Mouse (Mus musculus): ENCODE measurements at regions not wholly inside any gene's neighbourhood (a gene's known extent, or its start where the extent isn't known, plus 50 kb on each side); places are given as distances from the start of the nearest gene placed in this dataset.

DNA sequence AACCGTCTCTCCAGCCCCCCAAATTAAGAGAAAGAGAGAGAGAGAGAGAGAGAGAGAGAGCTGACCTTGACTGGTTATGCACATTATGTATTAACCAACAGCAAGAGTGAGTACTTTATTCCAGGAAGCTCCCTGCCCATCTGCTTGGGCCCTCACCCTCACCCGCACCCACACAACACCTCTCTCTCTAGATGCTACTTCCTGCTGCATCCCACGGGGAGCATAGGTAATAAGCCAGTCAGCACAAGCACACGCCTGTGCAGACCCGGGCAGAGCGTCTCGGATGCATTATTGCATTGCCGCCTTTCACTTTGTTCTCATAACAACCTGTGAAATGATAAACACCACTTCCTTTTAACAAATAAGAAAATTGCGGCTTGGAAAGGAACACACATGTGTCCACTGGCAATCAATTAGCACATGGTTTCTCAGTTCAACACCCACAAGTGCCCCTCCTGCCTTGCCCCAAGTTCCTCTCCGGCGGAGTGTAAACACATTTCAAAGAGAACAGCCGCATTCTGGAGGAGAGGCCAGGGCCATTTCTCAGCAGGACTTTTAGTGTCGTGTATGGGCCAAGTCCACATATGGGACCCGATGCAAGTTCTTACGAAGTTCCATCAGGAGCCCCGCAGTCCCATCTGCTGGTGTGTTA, 211.7 kb downstream of the Setd4 start:
- DNase-seq (ENCODE audit: extremely low read depth, low read depth), result no peak

DNA sequence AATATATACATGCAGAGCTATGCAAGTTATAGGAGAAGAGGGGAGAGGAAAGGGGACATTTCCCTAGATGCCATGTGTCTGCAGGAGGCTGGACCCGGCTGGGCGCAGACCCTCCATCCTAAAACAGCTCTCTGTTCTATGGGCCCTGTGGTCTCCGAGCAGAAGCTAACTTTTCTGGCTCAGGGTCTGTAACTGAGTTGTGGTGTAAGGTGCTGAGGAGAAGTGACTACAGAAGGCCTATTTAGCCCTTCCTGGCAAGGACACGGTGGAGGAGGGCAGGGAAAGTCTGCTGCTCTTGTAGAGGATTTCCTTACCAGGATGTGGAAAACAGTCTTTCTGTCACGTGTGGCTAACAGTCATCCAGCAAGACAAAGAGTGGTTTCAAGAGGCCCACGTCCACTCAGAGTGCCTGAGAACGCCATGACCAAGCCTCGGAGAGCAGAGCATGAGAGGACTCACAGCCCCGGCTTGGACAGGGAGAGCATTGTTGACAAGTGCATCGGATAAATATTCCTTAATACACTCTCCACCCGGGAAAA, 216.2 kb downstream of the Setd4 start:
- DNase-seq (ENCODE audit: extremely low read depth, low read depth), result no peak

DNA sequence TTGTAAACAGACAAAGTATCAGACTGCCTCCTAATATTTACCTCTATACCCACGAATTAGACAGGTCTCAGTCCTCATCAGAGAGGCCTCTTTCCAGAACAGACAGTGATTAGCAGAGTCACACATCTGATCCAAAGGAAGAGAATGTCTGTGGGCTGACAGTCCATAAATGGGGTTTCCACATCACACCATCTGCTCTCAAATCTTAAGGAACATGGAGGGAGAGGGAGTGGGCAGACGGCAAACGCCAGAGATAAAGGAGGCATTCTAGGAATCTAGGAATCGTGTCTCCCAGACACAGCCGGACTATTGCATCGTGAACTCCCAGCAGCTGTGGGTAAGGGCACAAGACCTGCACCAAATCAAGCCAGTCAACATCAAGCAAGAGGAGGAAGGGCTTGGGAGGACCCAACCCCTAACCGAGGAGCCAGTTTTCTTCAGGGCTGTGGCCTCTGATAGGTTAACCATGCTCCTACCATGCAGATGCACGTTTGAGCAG, 219.8 kb downstream of the Setd4 start:
- DNase-seq (ENCODE audit: extremely low read depth, low read depth), result no peak

DNA sequence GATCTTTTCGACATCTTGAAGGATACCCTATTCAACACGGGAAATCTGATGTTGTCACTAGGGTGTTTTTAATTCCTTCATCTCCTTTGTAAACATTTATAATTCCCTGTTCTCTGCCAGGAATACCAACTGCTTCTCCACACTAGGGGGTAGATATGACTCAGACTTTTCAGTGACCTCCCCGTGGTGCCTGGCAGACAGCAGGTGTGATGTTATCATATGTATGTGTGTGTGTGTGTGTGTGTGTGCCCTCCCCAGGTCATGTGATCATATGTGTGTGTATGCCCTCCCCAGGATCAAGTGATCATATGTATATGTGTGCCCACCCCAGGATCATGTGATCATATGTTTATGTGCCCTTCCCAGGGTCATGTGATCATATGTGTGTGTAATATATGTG, 220.9 kb downstream of the Setd4 start:
- no peak for DNase-seq (ENCODE audit: extremely low read depth, low read depth)

DNA sequence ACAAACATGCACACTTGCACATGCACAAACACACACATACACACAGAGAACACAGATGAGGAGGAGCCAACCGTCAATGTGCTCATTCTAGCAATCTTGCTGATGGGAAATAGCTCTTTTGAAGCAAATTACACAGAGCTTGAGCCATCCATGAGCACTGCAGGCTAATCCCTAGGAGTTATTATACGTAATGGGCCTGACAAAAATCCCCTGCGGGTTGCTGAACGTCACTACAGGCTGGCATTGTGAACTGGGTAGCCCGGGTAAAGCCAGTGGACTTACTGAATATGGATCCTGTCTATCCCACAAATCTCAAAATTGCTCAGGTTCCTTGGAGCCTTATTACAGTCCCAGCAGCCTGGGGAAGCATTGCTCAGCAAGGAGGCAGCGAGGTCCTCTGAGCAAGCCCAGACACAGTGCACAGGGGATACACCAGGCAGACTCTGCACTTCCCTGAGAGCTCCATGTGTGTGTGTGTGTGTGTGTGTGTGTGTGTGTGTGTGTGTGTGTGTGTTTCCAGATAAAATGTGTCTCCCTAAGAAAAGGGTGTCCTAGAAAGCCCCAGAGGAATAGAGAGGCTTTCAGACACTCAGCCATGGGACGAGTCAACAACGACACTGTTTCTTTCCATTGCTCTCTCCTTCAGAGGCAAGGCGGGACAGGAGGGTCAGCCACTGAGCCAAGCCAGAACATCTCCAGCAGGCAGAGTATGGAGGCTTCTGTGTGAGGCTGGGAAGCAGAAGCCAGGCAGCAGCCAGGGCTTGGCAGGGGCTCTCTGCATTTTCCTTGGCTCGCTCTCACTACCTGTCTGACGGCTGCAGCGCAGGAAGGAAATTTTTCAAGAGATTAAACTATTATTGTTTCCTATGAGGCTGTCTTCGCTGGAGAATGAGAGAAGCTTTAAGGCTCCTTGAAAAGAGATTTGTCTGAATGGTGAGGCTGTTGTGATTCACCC, 222.9 kb downstream of the Setd4 start:
- DNase-seq (ENCODE audit: extremely low read depth, low read depth), result no peak

DNA sequence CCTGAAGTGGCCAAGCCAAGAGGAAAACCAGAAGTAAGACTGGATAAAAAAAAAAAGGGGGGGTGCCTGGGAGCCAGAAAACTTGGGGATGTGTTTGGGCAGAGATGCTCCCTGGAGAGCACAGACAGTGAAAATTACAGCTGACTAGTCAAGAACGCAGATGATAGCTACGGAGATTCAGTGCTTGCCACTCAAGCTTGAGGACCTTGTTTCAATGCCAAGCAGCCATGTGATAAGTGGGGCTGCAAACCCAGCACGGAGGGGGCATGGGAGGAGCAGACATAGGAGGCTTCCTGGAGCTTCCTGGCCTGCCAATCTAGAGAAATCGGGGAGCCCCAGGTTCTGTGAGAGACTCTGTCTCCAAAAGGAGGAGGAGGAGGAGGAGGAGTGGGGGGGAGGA, 223.7 kb downstream of the Setd4 start:
- DNase-seq (ENCODE audit: extremely low read depth, low read depth), result no peak

DNA sequence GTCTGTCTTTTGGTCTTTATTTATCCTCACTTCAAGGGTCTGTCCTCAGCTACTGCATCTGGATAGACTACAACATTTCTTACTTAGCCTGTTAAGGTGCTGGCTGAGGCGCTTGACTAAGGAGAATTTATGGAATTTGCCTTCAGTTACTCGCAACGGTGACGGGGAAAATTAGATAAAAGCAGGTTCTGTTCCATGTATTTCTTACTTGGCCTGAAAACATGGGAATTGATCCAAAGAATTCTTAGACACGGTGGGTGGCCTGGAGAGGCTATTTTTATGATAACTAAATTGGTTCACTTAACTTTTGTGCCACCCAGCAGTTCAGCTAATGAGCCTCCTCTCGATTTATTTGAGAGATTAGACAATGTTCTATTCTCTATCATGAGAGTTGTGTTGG, 224.3 kb downstream of the Setd4 start:
- no peak for DNase-seq (ENCODE audit: extremely low read depth, low read depth)

DNA sequence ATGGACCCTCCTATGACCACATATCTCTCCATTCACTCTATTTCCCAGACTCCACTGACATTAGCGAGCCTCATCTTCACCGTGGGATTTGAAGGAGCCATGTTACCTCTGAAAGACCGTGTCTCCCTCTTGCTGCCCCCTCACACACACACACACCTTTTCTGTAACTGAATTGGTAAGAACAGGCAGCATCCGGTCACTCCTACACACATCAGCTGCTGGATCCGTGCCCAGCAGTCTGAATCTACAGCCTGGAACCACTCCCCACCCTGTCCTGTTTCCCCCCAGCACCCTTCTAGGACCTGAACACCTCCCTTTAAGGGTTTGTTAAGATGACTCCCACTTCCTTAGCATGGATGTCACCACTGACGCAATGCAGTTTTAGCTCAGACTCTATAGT, 229.2 kb downstream of the Setd4 start:
- DNase-seq (ENCODE audit: extremely low read depth, low read depth), result no peak

DNA sequence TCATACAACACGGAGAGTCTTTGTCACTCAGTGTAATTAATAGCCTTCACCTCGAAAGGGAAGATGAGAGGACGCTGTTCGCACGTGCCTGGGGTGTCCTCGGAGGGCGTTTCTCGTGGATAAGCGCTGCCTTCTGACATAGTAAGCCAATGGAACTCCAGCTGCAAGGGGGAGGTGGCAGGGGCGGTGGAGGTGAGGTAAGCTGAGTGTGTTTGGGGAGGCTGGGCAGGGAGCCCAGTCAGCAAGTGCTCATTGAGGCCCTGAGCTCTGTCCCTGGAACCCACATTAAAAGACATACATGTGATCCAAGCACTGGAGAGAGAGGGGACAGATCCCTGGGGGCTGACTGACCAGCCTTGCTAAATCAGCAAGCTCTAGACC, 234.1 kb downstream of the Setd4 start:
- no peak for DNase-seq (ENCODE audit: extremely low read depth, low read depth)

DNA sequence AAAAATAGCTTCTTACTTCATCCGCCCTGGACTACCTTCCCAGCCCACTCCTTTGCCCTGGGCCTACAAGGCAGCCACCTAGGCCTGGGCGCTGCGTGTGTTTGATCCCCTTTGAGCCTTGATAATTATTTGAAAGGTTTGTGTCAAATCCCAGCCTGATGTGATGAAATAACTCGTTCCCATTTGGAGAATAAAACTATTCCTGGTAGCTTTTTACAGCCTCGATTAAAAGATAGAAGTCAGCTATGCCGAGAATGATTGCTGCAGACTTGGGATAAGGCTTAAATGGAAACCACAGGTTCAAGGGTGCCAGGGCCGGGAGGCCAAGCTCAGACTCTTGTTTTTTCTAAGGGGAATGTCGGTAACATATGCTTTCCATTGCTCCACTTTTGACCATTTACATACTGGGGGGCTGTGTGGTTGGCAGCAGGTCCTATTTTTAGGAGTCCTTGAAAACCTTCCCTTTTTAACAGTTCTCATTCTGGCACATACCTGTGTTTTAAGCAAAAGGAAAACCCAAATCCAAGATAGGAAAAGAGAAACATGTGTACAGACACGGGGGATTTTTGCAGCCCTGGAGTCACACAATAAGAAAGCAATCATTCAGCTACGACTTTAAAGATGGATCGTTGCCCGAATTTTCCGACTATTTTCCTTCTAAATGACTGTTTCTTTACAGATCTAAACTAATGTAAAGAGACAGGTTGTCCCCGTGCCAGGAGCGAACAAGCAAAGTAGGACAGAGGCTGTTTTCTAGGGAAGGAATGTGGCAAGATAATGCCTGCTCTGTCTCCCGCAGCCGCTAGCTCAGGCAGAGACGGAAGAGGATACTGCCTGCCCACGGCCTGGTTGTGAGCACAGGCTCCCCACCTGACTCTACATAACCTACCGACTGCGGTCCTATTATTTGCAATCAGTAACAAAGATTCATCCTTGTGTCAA, 234.8 kb downstream of the Setd4 start:
- DNase-seq (ENCODE audit: extremely low read depth, low read depth), result no peak

DNA sequence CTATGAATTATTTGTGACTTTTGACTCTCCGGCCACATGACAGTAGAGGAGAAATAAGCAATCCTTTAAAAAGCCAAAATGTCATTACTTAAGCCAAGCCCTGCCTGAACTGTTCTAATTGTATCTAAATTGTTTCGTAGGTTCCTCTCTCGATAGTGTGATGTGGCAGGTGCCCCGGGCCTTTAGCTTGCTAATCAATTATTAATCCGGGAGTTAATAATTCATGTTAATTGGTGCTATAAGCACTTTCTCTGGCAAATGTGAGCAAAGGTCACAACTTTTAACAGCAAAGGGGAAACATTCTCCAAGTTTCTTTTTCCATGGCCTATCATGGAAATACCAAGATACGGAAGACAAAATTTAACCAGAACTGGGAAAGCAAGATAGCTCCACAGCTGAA, 235.9 kb downstream of the Setd4 start:
- no peak for DNase-seq (ENCODE audit: extremely low read depth, low read depth)

DNA sequence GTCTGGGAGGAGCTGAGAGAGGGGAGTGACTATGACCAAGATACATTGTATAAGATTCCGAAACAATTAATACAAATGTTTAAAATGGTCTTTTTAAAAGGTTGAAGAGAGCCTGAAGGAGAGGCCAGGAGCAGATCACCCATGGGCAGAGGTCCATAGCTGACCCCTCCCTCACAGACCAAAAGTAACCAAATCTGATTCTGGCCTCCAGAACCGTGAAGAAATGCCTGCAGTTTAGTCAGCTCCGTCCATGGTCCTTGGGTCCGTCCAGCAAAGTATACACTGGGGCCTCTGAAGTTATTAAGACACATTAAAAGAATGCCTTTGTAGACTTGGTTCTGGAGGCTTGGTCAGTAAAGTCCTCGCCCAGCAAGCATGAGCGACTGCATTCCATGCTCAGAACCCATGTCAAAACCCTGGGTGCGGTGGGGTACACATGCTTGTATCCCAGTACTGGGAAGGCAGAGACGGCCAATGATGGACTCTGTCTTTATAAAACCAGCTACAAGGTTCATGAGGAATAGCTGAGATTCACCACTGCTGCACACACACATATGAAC, 236.5 kb downstream of the Setd4 start:
- DNase-seq (ENCODE audit: extremely low read depth, low read depth), result no peak

DNA sequence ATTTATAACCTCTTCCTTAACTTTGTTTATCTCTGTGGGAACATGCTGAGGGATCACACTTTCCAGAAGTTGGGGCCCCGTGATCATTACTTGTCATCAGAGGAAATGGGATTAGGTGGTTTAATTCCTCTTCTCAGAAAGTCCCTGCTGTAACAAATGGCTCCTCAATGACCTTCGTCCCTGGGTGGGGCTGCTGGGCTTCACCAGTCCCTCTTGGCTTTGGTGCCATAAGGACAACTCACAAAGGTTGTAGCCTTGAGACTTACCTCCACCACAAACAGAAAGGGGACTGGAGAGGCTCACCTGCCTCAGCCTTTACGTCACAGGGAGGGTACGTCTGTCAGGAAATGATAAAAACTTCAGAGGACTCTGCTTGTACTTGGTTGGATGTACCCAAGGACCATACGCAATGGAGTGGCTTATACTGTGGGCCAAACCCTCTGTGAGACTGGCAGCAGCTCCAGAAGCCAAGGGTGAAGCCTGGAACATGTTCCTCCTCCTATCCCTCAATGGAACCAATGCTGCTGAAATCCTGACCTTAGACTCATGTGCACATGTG, 237.4 kb downstream of the Setd4 start:
- no peak for DNase-seq (ENCODE audit: extremely low read depth, low read depth)

DNA sequence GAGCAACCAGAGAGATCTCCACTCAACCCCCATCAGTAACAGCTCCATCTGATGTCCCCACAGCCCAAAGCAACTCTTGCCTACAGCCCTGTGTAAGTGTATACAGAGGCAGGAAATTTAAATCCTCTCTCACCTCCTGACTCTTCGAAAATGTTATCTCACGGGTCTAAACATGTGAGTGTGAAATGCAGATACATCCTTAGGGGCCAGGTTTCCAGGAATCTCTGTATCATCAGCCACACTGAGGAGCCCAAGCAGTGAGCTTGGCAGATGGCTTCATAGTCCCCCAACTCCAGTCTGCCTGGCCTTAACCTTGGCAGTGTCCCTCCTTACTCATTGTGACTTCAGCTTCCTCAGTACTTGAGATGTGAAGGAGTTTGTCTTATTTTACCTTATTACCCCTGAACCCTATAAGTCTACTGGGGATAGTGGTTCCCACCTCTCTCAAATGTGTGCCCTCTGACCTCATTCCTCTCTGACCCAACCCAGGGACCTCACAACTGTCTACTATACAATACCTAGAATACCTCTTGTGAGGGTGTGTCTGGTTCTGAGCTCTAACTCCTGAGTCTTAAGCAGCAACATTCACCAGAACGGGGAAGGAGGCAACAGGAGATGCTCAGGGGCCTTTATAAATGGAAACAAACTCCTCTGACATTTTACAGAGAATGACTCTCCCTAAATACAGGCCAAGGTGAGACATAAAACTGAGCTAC, 238.5 kb downstream of the Setd4 start:
- DNase-seq (ENCODE audit: extremely low read depth, low read depth), result no peak

DNA sequence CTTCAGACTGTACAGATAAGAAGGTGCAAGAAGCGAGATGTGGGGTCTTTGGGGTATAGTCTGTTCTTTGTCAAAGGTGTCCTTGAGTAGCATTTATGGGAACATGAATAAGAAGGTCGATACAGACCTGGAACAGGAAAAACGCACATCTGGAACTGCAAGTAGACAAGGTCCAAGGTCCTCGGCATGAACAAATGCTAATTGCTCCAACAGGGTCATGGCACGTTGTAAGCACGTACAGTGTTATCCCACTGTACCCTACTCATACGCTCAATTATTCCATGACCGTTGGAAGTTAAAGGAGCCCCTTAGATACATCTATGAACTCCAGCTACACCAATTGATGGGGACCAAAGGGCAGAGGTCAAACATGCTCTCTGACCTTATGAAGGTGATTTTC, 244.1 kb downstream of the Setd4 start:
- no peak for DNase-seq (ENCODE audit: extremely low read depth, low read depth)

DNA sequence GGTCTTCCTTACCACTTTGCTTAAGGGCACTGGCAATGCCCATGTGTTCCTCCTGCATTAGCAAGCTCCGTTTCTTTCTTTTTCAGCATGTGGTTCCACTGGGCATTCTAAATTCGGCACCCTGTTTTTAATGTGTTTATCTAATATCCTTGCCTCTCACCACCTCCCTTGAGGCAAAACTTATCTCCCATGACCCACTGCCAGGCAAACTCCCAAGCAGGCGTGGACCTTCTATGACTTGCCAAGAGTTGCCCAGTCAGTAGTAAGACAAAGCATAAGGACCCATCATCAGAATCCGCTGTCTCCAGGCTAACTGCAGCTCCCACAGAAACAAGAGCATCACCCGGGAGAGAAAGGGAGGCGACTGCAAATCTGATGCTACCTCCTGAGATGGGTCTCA, 245.2 kb downstream of the Setd4 start:
- no peak for DNase-seq (ENCODE audit: extremely low read depth, low read depth)

DNA sequence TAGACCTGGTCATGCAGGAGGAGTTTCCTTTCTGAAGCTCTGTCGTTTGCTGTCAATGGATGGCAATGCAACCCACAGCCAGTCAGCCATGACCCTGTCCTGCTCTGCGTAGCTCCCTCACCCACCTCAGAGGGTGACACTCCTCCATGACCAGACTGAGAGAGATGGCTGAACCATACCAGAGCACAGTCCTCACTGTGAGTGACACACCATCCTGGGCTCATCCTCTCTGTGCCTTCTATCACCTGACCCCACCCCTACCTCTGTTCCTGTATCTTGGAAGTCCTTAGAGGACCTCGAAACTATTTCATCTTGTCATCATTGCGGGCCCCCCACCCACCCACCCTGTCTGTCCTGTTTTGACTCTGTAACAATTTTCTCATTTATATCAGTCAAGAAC, 245.7 kb downstream of the Setd4 start:
- no peak for DNase-seq (ENCODE audit: extremely low read depth, low read depth)

DNA sequence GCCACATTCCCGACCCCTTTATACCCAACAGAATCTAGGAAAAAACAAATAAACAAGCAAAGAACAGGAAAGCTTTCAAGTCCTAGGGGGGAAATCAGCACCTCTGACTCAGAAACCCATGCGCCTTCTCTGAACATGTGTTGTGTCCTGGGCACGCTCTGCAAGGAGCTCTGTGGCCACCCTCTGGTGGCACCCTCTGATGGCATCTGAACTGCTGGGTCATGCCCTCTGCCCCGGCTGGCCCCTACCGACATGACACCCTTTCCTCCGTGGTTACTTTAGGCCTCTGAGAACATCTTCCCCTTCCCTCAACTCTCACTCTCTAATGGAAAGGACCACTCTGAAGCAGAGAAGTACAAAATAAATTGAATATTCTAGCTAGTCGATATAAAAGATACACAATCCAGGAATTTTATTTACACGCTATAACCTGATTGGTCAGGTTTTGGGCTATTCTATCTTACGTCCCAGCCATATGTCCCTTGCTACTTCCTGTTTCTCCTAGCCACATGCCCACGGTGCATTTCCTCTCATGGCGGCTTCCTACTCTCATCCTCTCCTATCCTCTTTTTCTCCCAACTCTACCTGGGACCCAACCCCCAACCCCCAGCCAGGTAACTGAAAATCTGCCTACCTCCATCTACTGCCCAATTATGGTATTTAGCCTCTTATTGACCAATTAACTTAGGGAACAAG, 248.5 kb downstream of the Setd4 start:
- DNase-seq (ENCODE audit: extremely low read depth, low read depth), result no peak

DNA sequence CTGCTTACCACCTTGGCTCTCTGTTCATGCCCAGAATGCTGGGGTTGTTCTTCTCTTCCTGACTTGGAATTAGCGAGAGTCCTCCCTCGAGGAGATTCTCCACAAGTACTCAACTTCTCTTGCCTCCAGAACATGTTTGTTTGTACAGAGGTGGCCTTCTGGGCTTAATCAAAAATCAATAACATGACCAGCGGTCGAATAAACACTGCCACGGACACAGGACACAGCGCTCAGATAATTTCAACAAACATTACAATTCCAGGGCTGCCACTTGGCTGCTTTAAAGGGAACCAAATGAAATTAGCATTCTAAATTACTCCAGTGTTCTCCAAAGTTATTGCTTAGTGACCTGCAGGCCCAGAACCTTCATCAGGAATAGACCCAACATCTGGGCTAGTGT, 249.9 kb downstream of the Setd4 start:
- no peak for DNase-seq (ENCODE audit: extremely low read depth, low read depth)

All from MEL-GATA-1-ER (cell line).